Mouse (Mus musculus) macrophage (primary cell): ENCODE data around the gene Fam181a. TPM values are rescaled to one million over a fixed set of nuclear protein-coding genes. Genes with fewer than 3 reads are reported as not detected.

Experiments used
- H3K27ac ChIP-seq: fragments of 350-480 bp; formaldehyde crosslinking; 2 replicates; pipeline ENCODE4 v1.9.0; 2021
- H3K36me3 ChIP-seq: fragments of 350-480 bp; formaldehyde crosslinking; 2 replicates; pipeline ENCODE4 v1.9.0; 2021; ENCODE audit errors: inconsistent target
- H3K4me3 ChIP-seq: fragments of 350-480 bp; formaldehyde crosslinking; 2 replicates; pipeline ENCODE4 v1.9.0; 2021; ENCODE audit errors: inconsistent target
- H3K79me2 ChIP-seq: fragments of 350-480 bp; formaldehyde crosslinking; 2 replicates; pipeline ENCODE4 v1.9.0; 2021; ENCODE audit errors: inconsistent target
- WGBS: methylation state at CpG from one replicate; pipeline ENCODE4 v1.1.7; 2026; ENCODE audit warnings: inconsistent platforms; ENCODE audit not compliant: missing documents; 5-methylcytosine and 5-hydroxymethylcytosine counted together
- polyA plus RNA-seq: library from polyadenylated mRNA; stranded (reverse); fragments of 250-400 nt; gene quantifications from 3 replicates; pipeline ENCODE4 v1.2.4, GENCODE M21; 2018; ENCODE audit warnings: inconsistent platforms

Gene Fam181a
- polyA plus RNA-seq, 1 experiment from 2014 or later, result not detected

GRCm38 (mm10) chr12:103331491-103331890 lies 20.7 kb downstream of the Fam181a start:
- WGBS, result 69% methylated on average over 4 of the region's 4 CpGs
- Histone ChIP-seq H3K36me3 (no peaks in the 10 kb centered on the region), H3K4me3 (no peak overlapping the region), H3K79me2 (no peaks in the 10 kb centered on the region), H3K27ac (no peak overlapping the region)

- Histone ChIP-seq H3K4me3 (no peak overlapping the region), H3K27ac (no peak overlapping the region), H3K79me2 (no peaks in the 10 kb centered on the region), H3K36me3 (no peaks in the 10 kb centered on the region)
- 4% methylated on average over 2 of the region's 2 CpGs for WGBS
Observed at GRCm38 (mm10) chr12:103332879-103333278, 22.1 kb downstream of the Fam181a start.

GRCm38 (mm10) chr12:103333426-103333825 lies 22.7 kb downstream of the Fam181a start:
- H3K4me3 ChIP-seq, result no peak overlapping the region
- no peaks in the 10 kb centered on the region for H3K79me2 ChIP-seq
- no peaks in the 10 kb centered on the region for H3K36me3 ChIP-seq
- 95% methylated on average over 14 of the region's 15 CpGs for WGBS
- H3K27ac ChIP-seq, result no peak overlapping the region

- 6% methylated on average over 3 of the region's 3 CpGs for WGBS
- H3K4me3 ChIP-seq, result no peak overlapping the region
- H3K27ac ChIP-seq, result no peak overlapping the region
Observed at GRCm38 (mm10) chr12:103336766-103337165, 26.0 kb downstream of the Fam181a start.

GRCm38 (mm10) chr12:103338162-103338798 lies 27.5 kb downstream of the Fam181a start:
- Histone ChIP-seq H3K27ac (no peak overlapping the region), H3K4me3 (no peak overlapping the region), H3K79me2 (no peaks in the 10 kb centered on the region), H3K36me3 (no peaks in the 10 kb centered on the region)
- 68% methylated on average over 10 of the region's 14 CpGs for WGBS

More at GRCm38 (mm10) chr12:103336766-103337165, 26.0 kb downstream of the Fam181a start:
- H3K79me2 ChIP-seq, result no peaks in the 10 kb centered on the region
- H3K36me3 ChIP-seq, result no peaks in the 10 kb centered on the region

GRCm38 (mm10) chr12:103341212-103341611 lies 30.4 kb downstream of the Fam181a start:
- Histone ChIP-seq H3K27ac (no peak overlapping the region), H3K36me3 (no peaks in the 10 kb centered on the region), H3K79me2 (no peaks in the 10 kb centered on the region), H3K4me3 (no peak overlapping the region)
- WGBS, result 12% methylated on average over 5 of the region's 5 CpGs

GRCm38 (mm10) chr12:103343456-103343855 lies 32.7 kb downstream of the Fam181a start:
- no peak overlapping the region for H3K4me3 ChIP-seq
- no peaks in the 10 kb centered on the region for H3K79me2 ChIP-seq
- WGBS, result 2% methylated on average over 8 of the region's 8 CpGs
- peak overlapping the region; percentile 62 for H3K27ac ChIP-seq
- H3K36me3 ChIP-seq, result no peaks in the 10 kb centered on the region

GRCm38 (mm10) chr12:103344934-103345333 lies 34.2 kb downstream of the Fam181a start:
- Histone ChIP-seq H3K27ac (no peak overlapping the region), H3K79me2 (no peaks in the 10 kb centered on the region), H3K36me3 (no peaks in the 10 kb centered on the region), H3K4me3 (no peak overlapping the region)
- WGBS, result 88% methylated on average over 7 of the region's 7 CpGs

GRCm38 (mm10) chr12:103346945-103347344 lies 36.2 kb downstream of the Fam181a start:
- Histone ChIP-seq H3K36me3 (no peaks in the 10 kb centered on the region), H3K4me3 (no peak overlapping the region), H3K27ac (no peak overlapping the region), H3K79me2 (no peaks in the 10 kb centered on the region)
- 89% methylated on average over 8 of the region's 8 CpGs for WGBS

GRCm38 (mm10) chr12:103347406-103347805 lies 36.6 kb downstream of the Fam181a start:
- Histone ChIP-seq H3K4me3 (no peak overlapping the region), H3K79me2 (no peaks in the 10 kb centered on the region), H3K36me3 (no peaks in the 10 kb centered on the region), H3K27ac (no peak overlapping the region)
- WGBS, result 78% methylated on average over 5 of the region's 5 CpGs

- Histone ChIP-seq H3K4me3 (no peak overlapping the region), H3K27ac (no peak overlapping the region), H3K36me3 (no peaks in the 10 kb centered on the region), H3K79me2 (no peaks in the 10 kb centered on the region)
- WGBS, result 0% methylated on average over 3 of the region's 3 CpGs
Observed at GRCm38 (mm10) chr12:103348506-103348905, 37.7 kb downstream of the Fam181a start.

GRCm38 (mm10) chr12:103352735-103353134 lies 42.0 kb downstream of the Fam181a start:
- Histone ChIP-seq H3K27ac (no peak overlapping the region), H3K4me3 (no peak overlapping the region), H3K36me3 (no peaks in the 10 kb centered on the region), H3K79me2 (no peaks in the 10 kb centered on the region)
- 92% methylated on average over 6 of the region's 6 CpGs for WGBS

- 18% methylated on average over 5 of the region's 5 CpGs for WGBS
- Histone ChIP-seq H3K27ac (no peak overlapping the region), H3K79me2 (no peaks in the 10 kb centered on the region), H3K36me3 (no peaks in the 10 kb centered on the region), H3K4me3 (no peak overlapping the region)
Observed at GRCm38 (mm10) chr12:103353538-103353937, 42.8 kb downstream of the Fam181a start.

GRCm38 (mm10) chr12:103355746-103356414 lies 45.1 kb downstream of the Fam181a start, which contains the start of gene Asb2:
TSS of gene Asb2 (minus strand) at chr12:103356001.
- Histone ChIP-seq H3K79me2 (no peaks in the 10 kb centered on the region), H3K27ac (no peak within 1 kb of the TSS), H3K4me3 (no peak within 1 kb of the TSS), H3K36me3 (no peaks in the 10 kb centered on the region)
- WGBS, result 80% methylated on average over 14 of the region's 14 CpGs

- no peaks in the 10 kb centered on the region for H3K79me2 ChIP-seq
- no peak overlapping the region for H3K27ac ChIP-seq
- H3K4me3 ChIP-seq, result no peak overlapping the region
- 92% methylated on average over 4 of the region's 4 CpGs for WGBS
- no peaks in the 10 kb centered on the region for H3K36me3 ChIP-seq
Observed at GRCm38 (mm10) chr12:103356415-103356748, 45.6 kb downstream of the Fam181a start.
